Mouse (Mus musculus) heart, embryonic 16.5 days (tissue): ENCODE results near the gene Oas1c. TPM values are rescaled to one million over a fixed set of nuclear protein-coding genes. Genes with fewer than 3 reads are reported as not detected.

Experiments
- ATAC-seq: fragments of 200-750 bp; cut with Nextera tagmentation; replicated peaks from 2 replicates; pipeline ENCODE4 v1.8.0; 2017; ENCODE audit warnings: moderate number of reproducible peaks; ENCODE audit not compliant: insufficient read depth, low FRiP score; ENCODE audit errors: extremely low read depth
- H3K27ac ChIP-seq: fragments of 300-500 bp; sonication (generic); 2 replicates; pipeline ENCODE4 v1.5.1; 2014; ENCODE audit warnings: mild to moderate bottlenecking, low read length, control low read depth, moderate library complexity
- H3K27me3 ChIP-seq: fragments of 300-500 bp; sonication (generic); 2 replicates; pipeline ENCODE4 v1.6.1; 2014; ENCODE audit warnings: low read length, mixed read lengths; ENCODE audit not compliant: control insufficient read depth, insufficient read depth
- H3K36me3 ChIP-seq: fragments of 300-500 bp; sonication (generic); 2 replicates; pipeline ENCODE4 v1.6.1; 2014; ENCODE audit not compliant: control insufficient read depth, insufficient read depth
- H3K4me1 ChIP-seq: fragments of 300-500 bp; sonication (generic); 2 replicates; pipeline ENCODE4 v1.6.1; 2014; ENCODE audit warnings: low read length, mixed read lengths; ENCODE audit not compliant: control insufficient read depth, insufficient read depth
- H3K4me2 ChIP-seq: fragments of 300-500 bp; sonication (generic); 2 replicates; pipeline ENCODE4 v1.6.1; 2014; ENCODE audit warnings: low read depth, mild to moderate bottlenecking, control low read depth, low read length
- H3K4me3 ChIP-seq: fragments of 300-500 bp; sonication (generic); 2 replicates; pipeline ENCODE4 v1.5.1; 2014; ENCODE audit warnings: mild to moderate bottlenecking, control low read depth, low read length
- H3K9ac ChIP-seq: fragments of 300-500 bp; sonication (generic); 2 replicates; pipeline ENCODE4 v1.6.1; 2014; ENCODE audit warnings: low read length, control low read depth
- H3K9me3 ChIP-seq: fragments of 300-500 bp; sonication (generic); replicated peaks from 2 replicates; pipeline ENCODE4 v1.6.1; 2016; ENCODE audit warnings: low read length; ENCODE audit not compliant: control insufficient read depth
- WGBS: fragments of 180-500 bp; shearing (Covaris S2); extraction: QIAGEN DNeasy Blood & Tissue Kit; methylation state at CpG from one replicate; pipeline ENCODE4 v1.1.7; 2014; 5-methylcytosine and 5-hydroxymethylcytosine counted together
- polyA plus RNA-seq: library from polyadenylated mRNA; unstranded; fragments of >200 nt; fragmentation: Nextera tagmentation; extraction: Ambion mirVana; gene quantifications from 2 replicates; pipeline ENCODE4 v1.2.1, GENCODE M21; 2015

Oas1c gene
- 0.60 and 0.77 TPM in 2 replicates for polyA plus RNA-seq

- peak within 1 kb of the TSS; percentile 49 for H3K27ac ChIP-seq
- peak within 1 kb of the TSS; percentile 53 for H3K4me3 ChIP-seq
- ATAC-seq: peak; percentile 77
- WGBS: 6% methylated on average over 18 of the region's 18 CpGs
- H3K9ac ChIP-seq: peak within 1 kb of the TSS; percentile 57
- H3K36me3 ChIP-seq: no peaks in the 10 kb centered on the region
- H3K27me3 ChIP-seq: no peaks in the 10 kb centered on the region
- H3K4me2 ChIP-seq: peak within 1 kb of the TSS; percentile 61
- 0 out of 2 replicates have a peak, but pooled peaks cover 2% of the 10 kb centered on the region for H3K4me1 ChIP-seq
- H3K9me3 ChIP-seq: no peaks in the 10 kb centered on the region
Observed at GRCm38 (mm10) chr5:120811951-120812819, at the start of gene Oas1c. Gene Oas1c, minus strand, starts transcription at chr5:120812514.

GRCm38 (mm10) chr5:120861121-120861520, 48.8 kb upstream of the Oas1c start, which contains the start of gene Oas1h:
Gene Oas1h, plus strand, starts transcription at chr5:120861421.
- no peaks in the 10 kb centered on the region for H3K9me3 ChIP-seq
- 45% methylated on average over 4 of the region's 4 CpGs for WGBS
- no peak for ATAC-seq
- H3K27me3 ChIP-seq: no peaks in the 10 kb centered on the region
- H3K36me3 ChIP-seq: no peaks in the 10 kb centered on the region
- no peak within 1 kb of the TSS for H3K4me3 ChIP-seq
- H3K9ac ChIP-seq: no peak within 1 kb of the TSS
- H3K4me1 ChIP-seq: no peaks in the 10 kb centered on the region
- H3K27ac ChIP-seq: no peak within 1 kb of the TSS
- no peak within 1 kb of the TSS for H3K4me2 ChIP-seq

- Histone ChIP-seq H3K9me3 (peaks cover 5% of the 10 kb centered on the region), H3K27me3 (no peaks in the 10 kb centered on the region), H3K36me3 (no peaks in the 10 kb centered on the region), H3K4me2 (no peak overlapping the region), H3K27ac (no peak overlapping the region), H3K4me3 (no peak overlapping the region), H3K9ac (no peak overlapping the region), H3K4me1 (no peaks in the 10 kb centered on the region)
- WGBS: 73% methylated on average over 2 of the region's 2 CpGs
- ATAC-seq: no peak
Observed at GRCm38 (mm10) chr5:120859241-120859640, 46.9 kb upstream of the Oas1c start.

- H3K4me3 ChIP-seq: no peak overlapping the region
- no peak overlapping the region for H3K27ac ChIP-seq
- WGBS: 52% methylated on average over 3 of the region's 3 CpGs
- ATAC-seq: no peak
- H3K4me1 ChIP-seq: no peaks in the 10 kb centered on the region
- H3K9ac ChIP-seq: no peak overlapping the region
- no peaks in the 10 kb centered on the region for H3K36me3 ChIP-seq
- H3K27me3 ChIP-seq: no peaks in the 10 kb centered on the region
- peaks cover 6% of the 10 kb centered on the region for H3K9me3 ChIP-seq
- H3K4me2 ChIP-seq: no peak overlapping the region
Observed at GRCm38 (mm10) chr5:120849601-120850136, 37.4 kb upstream of the Oas1c start.

GRCm38 (mm10) chr5:120847067-120847466, 34.8 kb upstream of the Oas1c start, which contains the start of gene Oas1f:
Gene Oas1f, plus strand, starts transcription at chr5:120847367.
- Histone ChIP-seq H3K9ac (no peak within 1 kb of the TSS), H3K36me3 (no peaks in the 10 kb centered on the region), H3K4me1 (no peaks in the 10 kb centered on the region), H3K9me3 (no peaks in the 10 kb centered on the region), H3K27me3 (peaks cover 2% of the 10 kb centered on the region; the same call in 1 of the 2 replicates), H3K27ac (no peak within 1 kb of the TSS), H3K4me2 (no peak within 1 kb of the TSS), H3K4me3 (no peak within 1 kb of the TSS)
- 76% methylated on average over 4 of the region's 4 CpGs for WGBS
- no peak for ATAC-seq

GRCm38 (mm10) chr5:120844713-120845112, 32.4 kb upstream of the Oas1c start:
- no peak overlapping the region for H3K4me2 ChIP-seq
- no peak overlapping the region for H3K27ac ChIP-seq
- no peaks in the 10 kb centered on the region for H3K36me3 ChIP-seq
- H3K4me3 ChIP-seq: no peak overlapping the region
- ATAC-seq: 0 out of 2 replicates have a peak, but pooled peaks have one; percentile 45
- H3K27me3 ChIP-seq: peaks cover 3% of the 10 kb centered on the region
- H3K4me1 ChIP-seq: no peaks in the 10 kb centered on the region
- H3K9ac ChIP-seq: no peak overlapping the region
- no peaks in the 10 kb centered on the region for H3K9me3 ChIP-seq
- 55% methylated on average over 3 of the region's 3 CpGs for WGBS

GRCm38 (mm10) chr5:120836731-120837585, 24.6 kb upstream of the Oas1c start:
- peaks cover 7% of the 10 kb centered on the region for H3K27me3 ChIP-seq
- WGBS: 5% methylated on average over 8 of the region's 8 CpGs
- ATAC-seq: no peak

GRCm38 (mm10) chr5:120833335-120834280, 21.3 kb upstream of the Oas1c start:
- ATAC-seq: no peak
- no peak overlapping the region for H3K4me3 ChIP-seq
- no peaks in the 10 kb centered on the region for H3K4me1 ChIP-seq
- no peaks in the 10 kb centered on the region for H3K9me3 ChIP-seq
- 15% methylated on average over 17 of the region's 17 CpGs for WGBS
- no peak overlapping the region for H3K27ac ChIP-seq
- H3K4me2 ChIP-seq: no peak overlapping the region
- peaks cover 7% of the 10 kb centered on the region for H3K27me3 ChIP-seq
- H3K9ac ChIP-seq: no peak overlapping the region
- no peaks in the 10 kb centered on the region for H3K36me3 ChIP-seq

More at GRCm38 (mm10) chr5:120836731-120837585, 24.6 kb upstream of the Oas1c start:
- no peaks in the 10 kb centered on the region for H3K36me3 ChIP-seq
- no peak overlapping the region for H3K9ac ChIP-seq
- no peak overlapping the region for H3K4me2 ChIP-seq
- no peak overlapping the region for H3K27ac ChIP-seq
- H3K4me3 ChIP-seq: no peak overlapping the region
- H3K9me3 ChIP-seq: no peaks in the 10 kb centered on the region
- H3K4me1 ChIP-seq: no peaks in the 10 kb centered on the region
